Mouse (Mus musculus) forebrain, embryonic 14.5 days (tissue): ENCODE data around the gene Tsr2. TPM values are rescaled to one million over a fixed set of nuclear protein-coding genes. Genes with fewer than 3 reads are reported as not detected.

Source experiments
- polyA plus RNA-seq: library from polyadenylated mRNA; unstranded; fragments of >200 nt; fragmentation: Nextera tagmentation; extraction: Ambion mirVana; gene quantifications from 2 replicates; pipeline ENCODE4 v1.2.1, GENCODE M21; 2014

Tsr2 gene
- polyA plus RNA-seq, 1 experiment from 2014 or later, result 39.2 TPM

Other genes with a start within 250 kb of the Tsr2 start
- gene Gnl3l, start 79.2 kb downstream of the Tsr2 start, polyA plus RNA-seq, result 53.6 and 59.0 TPM in 2 replicates
- gene Fgd1, start 50.4 kb downstream of the Tsr2 start, polyA plus RNA-seq, result 9.4 and 9.6 TPM in 2 replicates
- gene Wnk3, start 101.5 kb upstream of the Tsr2 start, polyA plus RNA-seq, result 18.8 and 26.4 TPM in 2 replicates
- 5.0 and 7.1 TPM in 2 replicates for gene Fam120c, start 247.6 kb upstream of the Tsr2 start, polyA plus RNA-seq